Mouse (Mus musculus): ENCODE data around the gene Ubl5. TPM values are rescaled to one million over a fixed set of nuclear protein-coding genes. Genes with fewer than 3 reads are reported as not detected.
"Not testable (repeated sequence)": the region's sequence is repeated elsewhere in the genome, so short reads cannot be mapped to it uniquely, and the experiment has no call there.

Ubl5 gene
- 375 and 411 TPM in 2 replicates for polyA plus RNA-seq (2015; fragmentation: Nextera tagmentation; extraction: Ambion mirVana)

- peak within 1 kb of the TSS; percentile 98 for H3K4me2 ChIP-seq (replicated peaks)
- no peaks in the 10 kb centered on the region for H3K9me3 ChIP-seq
- under 1% methylated on average over 51 of the region's 51 CpGs for WGBS
- peak within 1 kb of the TSS; percentile 86 for H3K27ac ChIP-seq
- H3K4me1 ChIP-seq, result peaks cover 30% of the 10 kb centered on the region
- no peaks in the 10 kb centered on the region for H3K27me3 ChIP-seq
- ATAC-seq (ENCODE audit: low FRiP score, low read depth), result peak; percentile 95
- H3K9ac ChIP-seq, result peak within 1 kb of the TSS; percentile 92
- H3K4me3 ChIP-seq, result peak within 1 kb of the TSS; percentile 88
- peaks cover 35% of the 10 kb centered on the region for H3K36me3 ChIP-seq
Measured at GRCm38 (mm10) chr9:20642101-20642895, at the start of gene Ubl5. Gene Ubl5 (plus strand): TSS chr9:20642878.

- no peak for ATAC-seq (ENCODE audit: low FRiP score, low read depth)
- no peak overlapping the region for H3K9ac ChIP-seq
- H3K4me2 ChIP-seq (replicated peaks), result no peak overlapping the region
- no peak overlapping the region for H3K4me3 ChIP-seq
- H3K36me3 ChIP-seq, result peaks cover 23% of the 10 kb centered on the region
- no peaks in the 10 kb centered on the region for H3K4me1 ChIP-seq
- H3K27me3 ChIP-seq, result no peaks in the 10 kb centered on the region
- WGBS, result 84% methylated on average over 6 of the region's 6 CpGs
- H3K27ac ChIP-seq, result no peak overlapping the region
- H3K9me3 ChIP-seq, result no peaks in the 10 kb centered on the region
Measured at GRCm38 (mm10) chr9:20601270-20601669, 41.4 kb upstream of the Ubl5 start.

- Histone ChIP-seq H3K9ac (no peak overlapping the region), H3K4me1 (no peaks in the 10 kb centered on the region), H3K27ac (no peak overlapping the region), H3K36me3 (peaks cover 19% of the 10 kb centered on the region), H3K9me3 (no peaks in the 10 kb centered on the region), H3K27me3 (no peaks in the 10 kb centered on the region), H3K4me2 (replicated peaks) (peak overlapping the region; percentile 75; the same call in 1 of the 2 replicates), H3K4me3 (peak overlapping the region; percentile 70; the same call in 1 of the 2 replicates)
- ATAC-seq (ENCODE audit: low FRiP score, low read depth), result no peak
- 92% methylated on average over 1 of the region's 1 CpGs for WGBS
Measured at GRCm38 (mm10) chr9:20606269-20606668, 36.4 kb upstream of the Ubl5 start.

- Histone ChIP-seq H3K9me3 (no peaks in the 10 kb centered on the region), H3K27me3 (no peaks in the 10 kb centered on the region), H3K4me1 (no peaks in the 10 kb centered on the region), H3K4me3 (peak overlapping the region; percentile 70), H3K4me2 (replicated peaks) (peak overlapping the region; percentile 75), H3K9ac (peak overlapping the region; percentile 86), H3K27ac (peak overlapping the region; percentile 96), H3K36me3 (peaks cover 14% of the 10 kb centered on the region)
- WGBS, result under 1% methylated on average over 57 of the region's 57 CpGs
- peak; percentile 89 for ATAC-seq (ENCODE audit: low FRiP score, low read depth)
Measured at GRCm38 (mm10) chr9:20607100-20607974, 35.3 kb upstream of the Ubl5 start.

GRCm38 (mm10) chr9:20609831-20610464 lies 32.7 kb upstream of the Ubl5 start:
- Histone ChIP-seq H3K4me1 (no peaks in the 10 kb centered on the region), H3K4me3 (no peak overlapping the region), H3K4me2 (replicated peaks) (no peak overlapping the region), H3K9ac (no peak overlapping the region), H3K27me3 (no peaks in the 10 kb centered on the region), H3K36me3 (peaks cover 11% of the 10 kb centered on the region), H3K27ac (no peak overlapping the region), H3K9me3 (no peaks in the 10 kb centered on the region)
- ATAC-seq (ENCODE audit: low FRiP score, low read depth), result no peak
- WGBS, result 84% methylated on average over 5 of the region's 5 CpGs

GRCm38 (mm10) chr9:20611976-20612375 lies 30.7 kb upstream of the Ubl5 start:
- Histone ChIP-seq H3K36me3 (peaks cover 11% of the 10 kb centered on the region), H3K27ac (no peak overlapping the region), H3K9me3 (no peaks in the 10 kb centered on the region), H3K4me3 (no peak overlapping the region), H3K27me3 (no peaks in the 10 kb centered on the region), H3K9ac (no peak overlapping the region), H3K4me2 (replicated peaks) (no peak overlapping the region), H3K4me1 (no peaks in the 10 kb centered on the region)
- no peak for ATAC-seq (ENCODE audit: low FRiP score, low read depth)
- 78% methylated on average over 5 of the region's 5 CpGs for WGBS

- 0 out of 2 replicates have a peak, but pooled peaks cover 7% of the 10 kb centered on the region for H3K36me3 ChIP-seq
- no peak overlapping the region for H3K4me3 ChIP-seq
- H3K4me2 ChIP-seq (replicated peaks), result no peak overlapping the region
- 69% methylated on average over 2 of the region's 2 CpGs for WGBS
- H3K9me3 ChIP-seq, result no peaks in the 10 kb centered on the region
- H3K27ac ChIP-seq, result no peak overlapping the region
- H3K9ac ChIP-seq, result no peak overlapping the region
- H3K27me3 ChIP-seq, result no peaks in the 10 kb centered on the region
- ATAC-seq (ENCODE audit: low FRiP score, low read depth), result no peak
- no peaks in the 10 kb centered on the region for H3K4me1 ChIP-seq
Measured at GRCm38 (mm10) chr9:20616685-20617084, 26.0 kb upstream of the Ubl5 start.

- WGBS, result 96% methylated on average over 2 of the region's 2 CpGs
- H3K27me3 ChIP-seq, result no peaks in the 10 kb centered on the region
- no peak for ATAC-seq (ENCODE audit: low FRiP score, low read depth)
- H3K36me3 ChIP-seq, result peaks cover 4% of the 10 kb centered on the region; the same call in 1 of the 2 replicates
- no peaks in the 10 kb centered on the region for H3K4me1 ChIP-seq
- H3K27ac ChIP-seq, result no peak overlapping the region
- H3K9me3 ChIP-seq, result 0 out of 2 replicates have a peak, but pooled peaks cover 6% of the 10 kb centered on the region
- H3K4me2 ChIP-seq (replicated peaks), result no peak overlapping the region
- H3K4me3 ChIP-seq, result no peak overlapping the region
- no peak overlapping the region for H3K9ac ChIP-seq
Measured at GRCm38 (mm10) chr9:20631332-20631731, 11.3 kb upstream of the Ubl5 start.

GRCm38 (mm10) chr9:20635676-20636075 lies 7.0 kb upstream of the Ubl5 start:
- not testable (repeated sequence) for H3K27ac ChIP-seq; H3K27me3 ChIP-seq; H3K9me3 ChIP-seq; H3K4me3 ChIP-seq; H3K9ac ChIP-seq; ATAC-seq (ENCODE audit: low FRiP score, low read depth); H3K4me1 ChIP-seq; H3K4me2 ChIP-seq (replicated peaks)
- WGBS, result 92% methylated on average over 8 of the region's 8 CpGs
- H3K36me3 ChIP-seq, result peaks cover 24% of the 10 kb centered on the region

GRCm38 (mm10) chr9:20636256-20636655 lies 6.4 kb upstream of the Ubl5 start:
- no peaks in the 10 kb centered on the region for H3K27me3 ChIP-seq
- H3K9ac ChIP-seq, result no peak overlapping the region
- ATAC-seq (ENCODE audit: low FRiP score, low read depth), result no peak
- H3K4me1 ChIP-seq, result peaks cover 7% of the 10 kb centered on the region
- H3K9me3 ChIP-seq, result 0 out of 2 replicates have a peak, but pooled peaks cover 6% of the 10 kb centered on the region
- H3K27ac ChIP-seq, result no peak overlapping the region
- 69% methylated on average over 3 of the region's 3 CpGs for WGBS
- peaks cover 24% of the 10 kb centered on the region for H3K36me3 ChIP-seq
- H3K4me3 ChIP-seq, result no peak overlapping the region
- H3K4me2 ChIP-seq (replicated peaks), result no peak overlapping the region

- no peak overlapping the region for H3K4me2 ChIP-seq (replicated peaks)
- 0 out of 2 replicates have a peak, but pooled peaks cover 5% of the 10 kb centered on the region for H3K9me3 ChIP-seq
- no peak overlapping the region for H3K27ac ChIP-seq
- ATAC-seq (ENCODE audit: low FRiP score, low read depth), result no peak
- peaks cover 24% of the 10 kb centered on the region for H3K36me3 ChIP-seq
- no peak overlapping the region for H3K4me3 ChIP-seq
- WGBS, result 78% methylated on average over 2 of the region's 2 CpGs
- H3K4me1 ChIP-seq, result peaks cover 12% of the 10 kb centered on the region
- H3K27me3 ChIP-seq, result no peaks in the 10 kb centered on the region
- H3K9ac ChIP-seq, result no peak overlapping the region
Measured at GRCm38 (mm10) chr9:20636790-20637189, 5.9 kb upstream of the Ubl5 start.

Data from limb, embryonic 13.5 days (tissue).